Mouse (Mus musculus) bone marrow macrophage, adult 2 months (primary cell): ENCODE measurements around the gene Slc25a44. TPM values are rescaled to one million over a fixed set of nuclear protein-coding genes. Genes with fewer than 3 reads are reported as not detected.

Experiments used
- H3K27ac ChIP-seq: 2 replicates; pipeline ENCODE4 v1.5.1; 2012; ENCODE audit warnings: low read depth, low read length; ENCODE audit not compliant: insufficient read depth
- H3K4me1 ChIP-seq: 2 replicates; pipeline ENCODE4 v1.6.1; 2012; ENCODE audit warnings: low read length; ENCODE audit not compliant: control insufficient read depth, insufficient read depth
- H3K4me3 ChIP-seq: 2 replicates; pipeline ENCODE4 v1.5.1; 2012; ENCODE audit warnings: mild to moderate bottlenecking, low read length, moderate library complexity; ENCODE audit not compliant: insufficient read depth
- CTCF ChIP-seq: IDR thresholded peaks from 2 replicates; pipeline ENCODE4 v1.5.1; 2012; ENCODE audit warnings: low read depth, mild to moderate bottlenecking, low read length, moderate library complexity
- POLR2A ChIP-seq: IDR thresholded peaks from 2 replicates; pipeline ENCODE4 v1.6.1; 2012; ENCODE audit warnings: mild to moderate bottlenecking, low read depth, low read length, borderline replicate concordance
- polyA plus RNA-seq: library from polyadenylated mRNA; stranded (reverse); fragments of >200 nt; gene quantifications from 2 replicates; pipeline ENCODE4 v1.2.4, GENCODE M21; 2012; ENCODE audit not compliant: missing spikeins, insufficient read depth, insufficient read length

Gene Slc25a44
- polyA plus RNA-seq, 1 experiment = 14.0 TPM

- H3K4me1 ChIP-seq = peaks cover 70% of the 10 kb centered on the region
- no peak overlapping the region for H3K4me3 ChIP-seq
- H3K27ac ChIP-seq = peak overlapping the region; percentile 96
- TF ChIP-seq CTCF = no peak
- no peak for TF ChIP-seq POLR2A
Observed at GRCm38 (mm10) chr3:88460029-88460428, 35.1 kb upstream of the Slc25a44 start.

GRCm38 (mm10) chr3:88458778-88459219, 33.9 kb upstream of the Slc25a44 start:
- Histone ChIP-seq H3K4me1 (peaks cover 74% of the 10 kb centered on the region), H3K27ac (peak overlapping the region; percentile 96), H3K4me3 (no peak overlapping the region)
- TF ChIP-seq POLR2A (no peak), CTCF (no peak)

DNA sequence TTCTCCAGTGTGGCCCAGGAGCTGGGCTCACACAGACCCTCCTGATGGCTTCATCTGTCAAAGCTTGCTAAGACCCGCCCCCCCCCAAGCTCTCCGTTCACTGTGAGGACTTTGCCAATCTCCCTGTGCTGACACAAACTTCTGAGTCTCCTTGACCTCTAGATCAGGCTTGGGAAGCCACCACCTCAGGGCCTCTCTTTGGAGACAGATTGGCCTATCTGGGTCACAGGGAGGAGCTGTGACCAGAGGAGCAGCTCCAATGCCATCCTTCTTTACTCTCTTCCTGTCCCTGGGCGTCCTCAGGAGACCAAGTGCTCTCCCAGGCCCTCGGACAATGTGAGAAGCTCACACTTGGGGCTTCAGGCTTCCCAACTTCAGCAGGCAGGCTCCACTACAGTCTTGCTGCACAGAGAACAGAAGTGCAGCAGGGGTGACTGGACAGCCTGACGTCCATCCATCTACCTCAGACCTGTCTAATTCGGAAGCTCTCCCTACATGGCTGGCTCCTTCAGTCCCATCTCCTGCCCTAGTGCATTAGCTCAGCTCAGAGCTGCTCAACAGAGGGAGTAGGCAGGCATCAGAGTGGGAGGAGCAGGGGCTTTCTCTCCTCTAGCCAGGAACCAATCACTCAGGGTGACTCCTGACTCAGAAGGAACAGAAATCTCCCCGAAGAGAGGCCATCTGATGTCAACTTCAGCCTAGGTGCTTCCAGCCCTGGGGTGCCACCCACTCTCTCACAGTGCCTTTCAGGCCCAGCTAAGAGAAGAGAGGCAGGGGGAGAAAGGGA, 32.0 kb upstream of the Slc25a44 start:
- no peak overlapping the region for H3K4me3 ChIP-seq
- H3K27ac ChIP-seq = 0 out of 2 replicates have a peak overlapping the region, but pooled peaks have one; percentile 15
- peaks cover 78% of the 10 kb centered on the region for H3K4me1 ChIP-seq
- TF ChIP-seq POLR2A = no peak
- no peak for TF ChIP-seq CTCF

DNA sequence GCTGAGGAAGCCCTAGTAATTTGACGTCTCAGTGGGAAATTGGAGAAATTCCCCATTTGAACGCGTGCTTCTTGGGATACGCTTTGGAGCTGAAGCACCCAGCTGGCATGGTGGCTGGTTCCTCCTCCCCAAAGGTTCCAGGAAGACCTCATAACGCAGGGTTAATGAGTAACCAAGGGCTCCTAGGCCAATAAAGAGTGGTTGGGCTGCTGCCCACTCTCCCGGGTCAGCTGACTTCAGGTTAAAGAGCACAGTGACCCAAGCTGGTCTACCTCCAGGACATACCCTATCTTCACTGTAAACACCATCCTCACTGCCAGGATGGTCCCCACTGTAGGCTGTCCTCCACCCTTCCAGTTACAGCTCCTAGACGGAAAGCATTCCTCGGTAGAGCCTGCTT, 31.4 kb upstream of the Slc25a44 start:
- Histone ChIP-seq H3K4me3 (no peak overlapping the region), H3K4me1 (peaks cover 72% of the 10 kb centered on the region), H3K27ac (no peak overlapping the region)
- no peak for TF ChIP-seq CTCF
- TF ChIP-seq POLR2A = no peak

DNA sequence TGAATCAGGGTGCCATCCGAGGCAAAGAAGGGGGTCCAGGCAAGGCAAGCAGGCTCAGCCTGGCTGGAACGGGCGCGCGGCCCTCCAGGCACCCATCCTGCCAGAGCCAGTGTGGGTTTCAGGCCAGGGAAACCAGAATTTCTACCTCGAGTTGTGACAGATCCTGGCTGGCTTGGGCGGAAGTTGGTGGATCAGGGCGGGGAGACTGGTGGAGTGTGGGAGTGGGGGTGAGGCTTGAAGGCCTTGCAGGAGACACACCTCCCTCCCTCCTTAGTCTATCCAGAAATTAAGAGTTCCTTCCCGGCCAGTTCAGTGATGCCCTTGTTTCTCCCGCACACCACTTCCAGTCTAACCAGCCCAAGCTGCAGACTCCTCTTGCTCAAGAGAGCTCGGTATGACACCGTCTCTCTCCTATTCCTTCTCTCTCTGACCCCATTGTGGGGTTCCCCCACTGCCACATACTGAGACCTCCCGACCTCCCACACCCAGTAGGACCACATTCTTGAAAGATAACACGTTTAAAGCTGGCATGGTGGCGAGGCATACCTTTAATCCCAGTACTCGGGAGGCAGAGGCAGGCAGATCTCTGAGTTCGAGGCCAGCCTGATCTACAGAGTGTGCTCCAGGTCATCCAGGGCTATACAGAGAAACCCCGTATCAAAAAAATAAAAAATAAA, 30.8 kb upstream of the Slc25a44 start:
- TF ChIP-seq CTCF (no peak), POLR2A (no peak)
- peak overlapping the region; percentile 40; the same call in 1 of the 2 replicates for H3K4me3 ChIP-seq
- H3K27ac ChIP-seq = peak overlapping the region; percentile 66
- H3K4me1 ChIP-seq = peaks cover 66% of the 10 kb centered on the region

GRCm38 (mm10) chr3:88454762-88455587, 30.0 kb upstream of the Slc25a44 start:
- Histone ChIP-seq H3K27ac (peak overlapping the region; percentile 66), H3K4me3 (peak overlapping the region; percentile 40), H3K4me1 (peaks cover 60% of the 10 kb centered on the region)
- TF ChIP-seq CTCF = no peak
- 0 out of 2 replicates have a peak, but pooled peaks have one; percentile 44 for TF ChIP-seq POLR2A

DNA sequence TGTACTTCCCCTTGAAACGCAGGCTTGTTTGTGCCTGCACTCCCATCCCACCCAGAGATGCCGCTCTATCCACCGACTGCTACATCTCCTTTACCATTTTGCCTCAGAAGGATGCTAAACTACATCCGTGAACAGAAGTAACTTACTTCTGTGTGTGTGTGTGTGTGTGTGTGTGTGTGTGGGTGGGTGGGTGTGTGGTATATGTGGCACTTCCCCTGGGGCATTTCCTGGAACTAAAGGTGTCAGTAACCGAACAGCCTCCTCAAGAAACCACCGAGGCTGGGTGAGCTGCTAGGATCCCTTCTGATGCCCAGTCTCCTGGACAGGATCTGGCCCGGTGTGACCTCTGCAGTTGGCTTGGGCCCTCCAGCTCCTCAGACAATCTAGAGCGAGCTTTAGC, 29.0 kb upstream of the Slc25a44 start:
- TF ChIP-seq POLR2A (no peak), CTCF (no peak)
- H3K4me1 ChIP-seq = peaks cover 51% of the 10 kb centered on the region
- H3K4me3 ChIP-seq = peak overlapping the region; percentile 35
- H3K27ac ChIP-seq = peak overlapping the region; percentile 41

DNA sequence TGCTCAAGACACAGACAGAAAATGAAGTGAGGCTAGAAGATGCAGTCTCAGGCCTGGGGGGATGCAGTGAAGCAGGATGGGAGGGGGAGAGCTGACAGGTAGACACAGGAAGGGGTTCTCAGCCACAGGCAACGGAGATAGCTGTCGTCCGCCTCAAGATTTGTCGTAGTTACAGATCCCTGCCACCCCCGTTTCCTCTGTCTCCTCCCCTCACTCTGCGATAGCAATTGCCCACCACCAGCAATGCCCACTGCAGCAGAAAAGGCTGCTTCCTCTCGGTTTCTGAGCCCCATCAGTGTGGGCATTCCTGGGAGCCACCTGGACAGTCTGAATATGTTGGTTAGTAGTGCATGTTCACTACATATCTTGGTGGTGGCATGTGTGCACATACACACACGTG, 28.4 kb upstream of the Slc25a44 start:
- H3K4me3 ChIP-seq = no peak overlapping the region
- TF ChIP-seq CTCF (no peak), POLR2A (no peak)
- no peak overlapping the region for H3K27ac ChIP-seq
- peaks cover 51% of the 10 kb centered on the region for H3K4me1 ChIP-seq

DNA sequence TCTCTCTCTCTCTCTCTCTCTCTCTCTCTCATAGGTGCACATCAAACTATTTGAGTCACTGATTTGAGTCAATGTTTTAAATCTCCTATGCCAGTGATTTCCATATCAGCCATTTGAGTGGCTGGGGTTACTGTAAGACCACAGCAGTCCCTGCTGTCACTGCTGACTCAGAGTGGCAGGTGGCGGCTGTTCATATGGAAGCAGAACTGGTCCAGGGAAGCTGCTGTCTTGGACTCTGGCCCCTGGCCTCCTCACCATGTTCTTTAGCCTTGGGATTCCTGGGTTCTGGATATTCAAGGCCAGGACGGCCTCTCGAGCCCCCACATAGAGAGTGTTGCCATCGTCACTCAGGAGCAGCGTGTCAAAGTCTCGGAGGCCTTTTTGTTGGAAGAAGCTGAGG, 27.8 kb upstream of the Slc25a44 start:
- Histone ChIP-seq H3K27ac (no peak overlapping the region), H3K4me3 (no peak overlapping the region), H3K4me1 (peaks cover 48% of the 10 kb centered on the region)
- TF ChIP-seq POLR2A (no peak), CTCF (no peak)
